Mouse (Mus musculus) R1 (cell line): Measurements from ENCODE around the gene Atrip.
A peak's percentile ranks its signal among the peaks of the same experiment; 100 is the strongest.

Source experiments
- DNase-seq: peaks from one replicate; pipeline ENCODE4 v3.0.0-alpha.2; 2018; ENCODE audit warnings: low read depth, low spot score

Atrip gene

DNA sequence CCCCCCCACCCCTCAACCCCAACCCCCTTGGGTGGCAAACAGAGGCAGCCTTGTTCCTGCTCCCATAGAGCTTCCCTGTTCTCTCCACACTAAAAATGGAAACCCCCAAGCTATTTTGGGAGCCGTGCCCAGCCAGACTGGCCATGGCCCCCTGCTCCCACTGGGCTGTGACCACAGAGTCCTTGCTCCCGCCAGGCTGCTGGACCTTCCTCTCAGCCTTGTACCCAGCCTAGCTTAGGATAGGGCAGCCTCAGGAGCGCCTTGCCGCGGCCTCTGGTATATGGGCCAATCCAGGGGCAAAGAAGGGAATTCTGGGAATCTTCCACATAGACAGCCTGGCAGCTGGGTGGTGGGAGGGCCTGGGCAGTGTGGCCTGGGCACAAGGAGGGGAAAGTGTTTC is 23.9 kb upstream of the Atrip start:
- DNase-seq: no peak

DNA sequence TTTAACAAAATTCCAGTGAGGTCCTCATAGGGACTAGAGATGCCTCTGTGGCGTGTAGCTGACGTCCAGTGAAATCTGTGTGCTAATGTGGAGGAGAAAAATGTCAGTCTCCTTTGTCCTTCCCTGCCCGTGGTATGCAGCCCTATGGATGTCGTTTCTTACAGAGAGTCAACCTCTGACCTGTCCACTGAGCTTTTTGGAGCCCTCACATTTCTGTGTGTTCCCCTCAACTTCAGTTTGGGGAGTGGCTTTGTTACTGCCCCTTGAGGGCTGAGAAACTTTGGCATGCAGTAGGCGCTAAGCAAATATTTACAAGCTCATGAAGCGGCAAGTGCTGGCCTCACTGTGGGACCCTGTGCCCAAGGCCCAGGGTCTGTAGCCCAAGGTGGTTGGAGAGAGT is 23.4 kb upstream of the Atrip start:
- no peak for DNase-seq

DNA sequence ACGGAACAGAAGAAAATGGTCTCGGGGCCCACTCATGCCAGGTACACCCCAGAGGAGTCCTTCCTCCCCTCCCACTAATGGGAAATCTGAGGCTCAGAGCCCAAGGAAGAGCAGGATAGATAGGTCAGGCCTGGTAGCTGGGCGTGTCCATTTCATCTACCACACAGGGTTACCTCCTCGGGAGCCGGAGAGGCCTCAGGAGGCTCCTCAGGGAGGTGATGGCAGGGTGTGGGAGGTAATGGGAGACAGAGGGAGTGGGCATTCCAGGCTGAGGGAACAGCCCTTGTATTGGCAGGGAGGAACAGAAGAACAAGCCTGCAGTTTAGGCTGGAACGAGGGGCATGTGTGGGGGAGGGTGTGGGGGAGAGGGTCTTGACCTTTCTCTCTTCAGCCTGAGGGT is 22.9 kb upstream of the Atrip start:
- peak; percentile 29 for DNase-seq

DNA sequence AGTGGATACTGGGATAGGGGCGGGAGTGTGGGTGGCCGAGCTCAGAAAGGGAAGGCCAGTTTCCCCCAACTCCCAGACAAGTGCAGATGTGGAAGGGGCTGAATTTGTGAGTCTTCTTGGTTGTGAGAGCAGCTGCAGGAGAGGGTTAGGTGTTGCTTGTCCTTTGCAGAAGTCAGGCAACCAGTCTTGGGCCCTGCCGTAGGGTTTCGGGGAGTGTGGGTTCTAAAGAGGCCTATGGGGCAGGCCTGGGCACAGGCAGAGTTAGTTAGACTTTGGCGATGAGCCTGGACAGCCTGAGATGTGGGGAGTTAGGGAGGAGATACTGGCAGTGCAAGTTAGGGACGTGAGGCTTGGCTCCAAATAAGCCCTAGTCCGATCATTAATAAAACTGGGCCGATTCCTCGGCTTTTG is 22.3 kb upstream of the Atrip start:
- no peak for DNase-seq

DNA sequence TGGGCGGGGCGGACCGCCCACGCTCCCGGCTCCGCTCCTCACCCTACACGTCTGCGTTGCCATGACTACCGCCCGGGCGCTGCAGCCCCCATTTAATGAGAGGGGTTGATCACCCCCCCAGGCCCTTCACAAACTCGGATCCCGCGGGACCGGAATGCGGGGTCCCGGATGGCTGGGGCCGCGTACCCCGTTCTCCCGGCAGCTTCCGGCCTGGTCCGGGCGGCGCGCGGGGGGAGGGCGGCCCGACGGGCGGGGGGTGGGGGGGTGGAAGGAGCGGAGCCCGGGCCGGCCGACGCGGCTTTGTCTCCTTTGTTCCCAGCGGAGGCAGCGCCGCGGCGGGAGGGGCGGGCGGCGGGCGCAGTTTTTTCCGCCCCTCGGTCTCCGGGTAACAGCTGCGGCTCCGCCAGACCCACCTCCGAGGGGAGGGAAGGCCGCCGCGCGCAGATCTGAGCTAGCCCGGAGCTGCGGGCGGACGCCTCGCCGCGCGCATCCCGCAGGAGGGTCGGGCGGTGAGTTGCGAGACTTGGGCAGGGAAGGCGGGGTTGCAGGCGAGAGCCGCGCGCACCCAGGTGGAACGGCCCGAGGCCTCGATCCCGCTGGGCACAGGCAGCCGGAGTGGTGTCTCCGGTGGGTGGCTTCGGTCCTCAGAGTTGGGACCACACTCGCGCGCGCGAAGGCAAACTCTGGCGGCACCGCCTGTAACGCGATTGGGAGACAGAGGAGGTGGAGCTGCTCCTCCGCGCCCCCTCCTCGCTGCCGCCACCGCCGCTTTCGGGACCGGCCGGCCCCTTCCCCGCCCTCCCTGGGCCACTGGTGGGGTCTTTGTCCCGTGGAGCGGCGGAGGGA is 21.4 kb upstream of the Atrip start, which contains the start of gene Plxnb1:
Plxnb1 (plus strand) TSS at position 253 of the 846 bp plus-strand sequence.
- peak; percentile 89 for DNase-seq

DNA sequence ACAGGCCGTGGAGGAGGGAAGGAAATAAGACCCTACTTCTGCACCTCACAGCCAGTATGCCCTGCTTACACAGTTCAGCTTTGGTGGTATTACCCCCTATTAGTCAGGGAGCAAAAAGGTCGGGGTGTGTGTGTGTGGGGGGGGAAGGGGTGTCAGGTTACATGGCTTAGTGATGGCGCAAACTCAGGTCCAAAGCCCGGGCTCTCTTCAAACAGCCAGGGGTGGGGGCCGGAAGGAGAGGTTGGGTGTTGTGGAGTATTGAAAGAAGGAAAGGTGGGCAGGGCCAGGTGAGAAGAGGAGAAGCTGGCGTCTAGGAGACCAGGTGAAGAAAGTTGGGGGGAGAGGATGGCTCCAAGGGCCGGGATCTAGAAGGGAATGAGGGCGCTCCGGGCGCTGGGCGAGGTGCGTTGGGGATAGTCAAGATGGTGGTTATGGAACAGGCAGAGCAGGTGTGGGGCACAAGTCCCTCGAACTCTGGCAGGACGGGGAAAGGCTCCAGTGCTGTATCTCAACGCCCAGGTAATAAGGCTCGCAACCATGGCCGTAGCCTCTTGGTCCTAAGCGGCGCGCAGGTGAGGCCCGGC is 20.7 kb upstream of the Atrip start:
- peak; percentile 58 for DNase-seq

DNA sequence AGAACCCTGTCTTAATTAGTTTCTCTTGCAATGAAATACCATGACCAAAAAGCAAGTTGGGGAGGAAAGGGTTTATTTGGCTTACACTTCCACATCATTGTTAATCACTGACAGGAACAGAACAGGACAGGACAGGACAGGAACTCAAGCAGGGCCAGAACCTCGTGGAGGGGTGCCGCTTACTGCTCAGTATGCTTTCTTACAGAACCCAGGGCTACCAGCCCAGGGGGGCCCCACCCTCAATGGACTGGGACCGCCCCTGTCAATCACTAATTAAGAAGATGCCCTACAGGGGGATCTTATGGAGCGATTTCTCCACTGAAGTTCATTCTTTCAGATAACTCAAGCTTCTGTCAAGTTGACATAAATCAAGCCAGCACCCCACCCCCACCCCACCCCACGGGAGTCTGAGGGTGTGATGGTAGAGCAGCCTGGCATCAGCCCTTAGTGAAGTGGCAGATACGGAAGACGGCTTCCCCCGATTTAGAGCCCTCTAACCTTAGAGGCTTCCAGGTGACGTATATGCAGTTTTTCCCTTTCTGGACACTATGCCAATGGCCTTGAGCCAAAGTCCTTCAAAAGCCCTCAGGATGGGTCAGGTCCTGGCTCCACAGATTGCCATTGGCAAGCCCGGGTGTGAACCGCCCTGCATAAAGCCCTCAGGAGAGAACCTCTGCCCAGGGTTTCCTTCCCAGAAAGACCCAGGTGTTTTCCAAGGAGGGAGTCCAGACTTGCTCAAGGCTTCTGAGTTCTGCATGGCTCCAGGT is 20.0 kb upstream of the Atrip start:
- no peak for DNase-seq

DNA sequence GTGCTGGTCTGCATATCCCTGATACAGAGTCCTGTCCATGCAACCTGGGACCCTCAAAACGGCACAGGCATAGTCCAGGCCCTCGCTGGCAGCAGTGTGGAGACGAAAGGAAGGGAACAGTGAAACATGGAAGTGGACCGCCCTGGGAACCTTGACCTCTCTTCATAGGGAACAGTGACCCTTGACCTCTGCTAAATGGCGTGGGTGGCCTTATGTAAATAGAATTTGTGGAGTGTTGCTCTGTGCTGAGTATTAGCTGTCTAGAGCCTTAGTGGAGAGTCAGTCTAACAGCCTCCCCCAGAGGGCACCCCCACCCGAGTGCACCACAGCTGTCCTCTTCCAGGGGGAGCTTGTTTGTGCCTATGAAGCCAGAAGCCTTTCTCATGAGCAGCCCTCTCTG is 18.9 kb upstream of the Atrip start:
- DNase-seq: no peak

DNA sequence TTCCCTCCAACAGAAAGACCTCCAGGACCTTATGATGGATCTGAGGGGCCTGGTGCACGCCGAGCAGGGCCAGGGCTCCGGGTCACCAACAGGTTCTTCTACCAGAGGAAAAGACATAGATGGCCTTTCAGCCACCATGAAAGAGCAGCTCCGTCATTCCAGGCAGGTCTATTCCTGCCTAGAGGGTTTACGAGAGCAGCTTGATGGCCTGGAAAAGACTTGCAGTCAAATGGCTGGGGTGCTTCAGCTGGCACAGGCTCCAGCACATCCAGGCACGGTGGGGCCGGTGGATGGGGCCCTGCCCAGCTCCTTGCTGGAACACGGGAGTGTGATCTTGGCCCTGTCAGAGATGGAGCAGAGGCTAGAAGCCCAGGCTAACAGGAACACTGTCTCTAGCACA is 17.9 kb upstream of the Atrip start:
- no peak for DNase-seq

DNA sequence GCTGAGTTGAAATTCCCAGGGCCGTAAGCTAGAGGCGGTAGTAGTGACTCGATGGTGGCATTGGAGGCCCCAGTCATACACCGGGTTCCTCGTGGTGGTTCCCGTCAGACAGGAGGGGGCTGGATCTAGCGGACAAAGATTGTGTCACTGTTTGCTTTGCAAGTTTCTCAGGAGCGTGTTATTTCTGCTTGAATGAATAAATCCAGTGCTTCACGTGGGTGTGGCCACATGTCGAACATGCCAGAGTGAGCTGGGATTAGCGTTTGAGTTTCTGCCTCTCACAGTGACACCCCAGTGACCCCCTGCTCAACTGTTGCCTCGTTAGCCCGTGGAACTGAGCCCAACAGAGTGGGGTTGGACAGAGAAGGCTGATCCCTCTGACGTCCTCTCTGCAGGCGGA is 16.5 kb upstream of the Atrip start:
- DNase-seq: peak; percentile 66

DNA sequence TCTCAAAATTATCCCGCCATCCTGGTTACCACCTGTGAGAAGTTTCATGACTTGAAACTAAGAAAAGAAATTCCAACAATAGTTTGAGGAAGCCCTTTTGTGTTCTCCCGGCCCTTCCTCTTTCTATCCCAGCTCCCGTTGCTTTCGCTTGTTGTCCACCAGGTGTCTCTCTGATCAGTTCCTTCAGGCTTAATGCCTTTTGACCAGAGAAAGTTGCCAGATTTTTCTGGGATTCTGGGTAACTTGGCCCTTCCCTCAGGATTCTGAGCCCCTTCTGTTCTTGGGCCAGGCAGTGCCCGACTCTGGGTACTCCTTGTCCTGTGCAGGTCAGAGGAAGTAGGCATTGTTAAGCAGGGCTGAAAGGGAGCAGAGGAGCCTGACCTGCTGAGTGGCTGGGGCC is 14.1 kb upstream of the Atrip start:
- peak; percentile 83 for DNase-seq

DNA sequence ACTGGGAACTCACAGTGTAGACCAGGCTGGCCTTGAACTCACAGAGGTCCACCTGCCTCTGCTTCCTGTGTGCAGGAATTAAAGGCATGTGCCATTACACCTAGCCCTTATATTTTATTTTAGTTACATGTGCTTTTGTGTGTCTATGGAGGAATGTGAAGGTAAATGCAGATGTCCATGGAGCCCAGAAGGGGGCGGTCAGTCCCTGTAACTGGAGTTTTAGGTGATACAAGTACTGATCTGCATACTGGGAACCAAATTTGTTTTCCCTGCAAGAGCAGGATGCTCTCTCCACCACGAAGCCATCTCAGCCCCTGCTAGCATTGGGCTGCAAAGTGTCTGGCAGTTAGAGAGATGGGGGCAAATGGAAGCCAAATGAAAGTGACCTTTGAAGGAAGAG is 11.0 kb upstream of the Atrip start:
- DNase-seq: peak; percentile 75

DNA sequence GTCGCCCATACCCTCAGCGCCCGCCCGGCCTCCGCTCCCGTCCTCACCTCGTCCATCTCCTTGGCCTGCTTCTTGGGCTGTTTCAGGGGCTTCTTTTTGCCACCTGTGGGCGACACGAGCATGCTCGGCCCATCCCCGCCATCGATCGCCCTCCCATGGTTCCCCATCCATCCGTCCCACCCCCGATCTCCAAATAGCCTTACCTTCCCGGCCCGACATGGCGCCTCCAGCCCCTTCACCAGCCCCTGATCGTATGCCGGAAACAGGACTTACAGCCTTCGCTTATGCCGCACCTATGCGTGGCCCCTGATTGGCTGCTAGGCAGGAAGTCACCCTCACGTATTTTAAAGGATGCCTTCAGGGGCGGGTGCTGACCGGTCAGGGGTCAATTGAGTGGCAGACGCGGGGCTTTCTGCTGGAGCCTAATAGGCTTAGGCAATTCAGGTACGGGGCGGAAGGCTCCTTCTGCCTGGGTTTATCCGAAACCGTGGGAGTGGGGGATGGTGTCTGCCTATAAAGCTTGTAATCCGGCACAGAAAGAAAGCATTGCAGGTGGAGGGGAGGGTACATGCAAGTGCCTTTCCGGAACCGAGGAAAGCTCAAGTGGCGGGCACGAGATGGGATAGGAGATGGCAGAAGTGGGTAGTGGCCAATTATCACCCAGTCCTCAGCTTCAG is 8.3 kb upstream of the Atrip start, which contains the start of the genes Ccdc51 and Tma7:
Ccdc51 (plus strand) TSS at position 370 of the 677 bp plus-strand sequence.
Tma7 (minus strand) TSS at position 464 of the 677 bp plus-strand sequence.
- peak; percentile 98 for DNase-seq

DNA sequence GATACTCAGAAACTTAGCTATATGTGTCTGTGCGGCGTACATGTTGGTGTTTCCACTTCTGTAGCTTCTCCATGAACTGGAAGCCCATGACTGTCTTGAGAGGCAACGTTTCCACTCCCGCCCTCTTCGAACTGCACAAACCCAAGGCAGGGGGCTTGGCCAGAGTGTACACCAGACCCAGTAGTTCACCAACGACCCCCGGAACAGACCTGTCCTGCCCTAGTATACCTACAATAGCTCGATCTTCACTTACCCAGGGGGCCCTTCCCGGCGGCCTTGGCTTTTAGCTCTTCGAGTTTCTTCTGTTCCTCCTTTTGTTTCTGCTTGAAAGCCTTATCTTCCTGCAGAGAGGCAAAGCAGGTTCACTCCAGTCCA is 7.8 kb upstream of the Atrip start:
- no peak for DNase-seq

DNA sequence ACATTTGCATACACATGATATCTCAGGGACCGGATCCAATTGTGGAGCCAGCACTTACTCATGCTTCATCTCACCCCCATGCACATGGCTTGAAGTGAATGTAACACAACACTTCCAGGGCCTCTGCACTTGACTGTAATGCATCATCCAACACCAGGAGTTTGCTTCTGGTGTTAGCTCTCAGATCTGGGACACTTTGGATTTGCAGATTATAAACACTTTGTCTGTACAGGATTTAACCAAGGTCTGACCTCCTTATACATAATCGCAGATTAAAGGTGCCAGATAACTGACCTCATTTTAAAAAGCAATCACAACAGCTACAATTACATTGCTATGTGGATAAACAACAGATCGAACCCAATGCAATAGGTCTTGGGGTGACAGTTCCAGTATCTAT is 6.6 kb upstream of the Atrip start:
- no peak for DNase-seq

DNA sequence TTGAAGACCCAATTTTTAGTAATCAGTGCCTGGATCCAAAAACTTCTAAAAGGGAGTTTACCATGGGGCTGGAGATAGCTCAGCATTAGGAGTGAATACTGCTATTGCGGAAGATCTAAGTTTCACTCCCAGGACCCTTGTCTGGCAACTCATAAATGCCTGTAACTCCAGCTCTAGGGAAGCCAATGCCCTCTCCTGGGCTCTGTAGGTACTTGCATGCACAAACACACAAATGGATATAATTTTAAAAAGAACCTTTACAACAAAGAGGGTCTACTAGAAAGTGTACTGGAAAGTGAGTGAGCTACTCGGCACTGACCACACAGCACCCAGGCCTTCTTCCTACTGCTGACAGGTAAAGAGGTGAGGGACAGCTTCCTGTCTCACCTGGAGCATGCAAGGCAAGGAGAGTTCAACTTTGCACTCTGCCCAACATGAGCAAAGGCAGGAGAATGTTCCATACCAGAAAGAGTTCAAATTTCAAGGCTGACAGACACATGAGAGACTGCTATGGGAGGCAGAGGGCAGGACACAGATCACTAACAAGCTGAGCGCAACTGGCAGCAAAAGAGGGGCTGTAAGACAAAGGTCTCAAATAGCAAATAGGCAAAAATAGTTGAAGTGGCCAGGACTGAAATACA is 5.7 kb downstream of the Atrip start:
- no peak for DNase-seq

DNA sequence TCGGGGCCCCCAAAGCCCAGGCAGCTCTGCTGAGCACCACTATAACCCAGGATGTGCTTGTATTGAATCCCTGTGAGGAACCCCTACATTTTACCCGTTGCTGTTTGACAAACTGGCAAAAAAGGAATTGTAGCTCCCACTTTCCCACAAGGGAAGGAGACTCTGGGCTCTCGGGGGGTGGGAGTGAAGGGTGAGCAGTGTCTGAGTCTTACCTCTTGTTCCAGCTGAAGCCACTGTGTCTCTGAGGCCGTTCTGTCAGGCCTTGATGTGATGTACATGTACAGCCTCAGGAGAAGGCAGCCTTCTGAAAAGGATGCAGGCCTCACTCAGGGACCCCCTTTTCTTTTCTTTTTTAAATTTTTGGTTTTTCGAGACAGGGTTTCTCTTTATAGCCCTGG is 13.0 kb downstream of the Atrip start:
- no peak for DNase-seq

DNA sequence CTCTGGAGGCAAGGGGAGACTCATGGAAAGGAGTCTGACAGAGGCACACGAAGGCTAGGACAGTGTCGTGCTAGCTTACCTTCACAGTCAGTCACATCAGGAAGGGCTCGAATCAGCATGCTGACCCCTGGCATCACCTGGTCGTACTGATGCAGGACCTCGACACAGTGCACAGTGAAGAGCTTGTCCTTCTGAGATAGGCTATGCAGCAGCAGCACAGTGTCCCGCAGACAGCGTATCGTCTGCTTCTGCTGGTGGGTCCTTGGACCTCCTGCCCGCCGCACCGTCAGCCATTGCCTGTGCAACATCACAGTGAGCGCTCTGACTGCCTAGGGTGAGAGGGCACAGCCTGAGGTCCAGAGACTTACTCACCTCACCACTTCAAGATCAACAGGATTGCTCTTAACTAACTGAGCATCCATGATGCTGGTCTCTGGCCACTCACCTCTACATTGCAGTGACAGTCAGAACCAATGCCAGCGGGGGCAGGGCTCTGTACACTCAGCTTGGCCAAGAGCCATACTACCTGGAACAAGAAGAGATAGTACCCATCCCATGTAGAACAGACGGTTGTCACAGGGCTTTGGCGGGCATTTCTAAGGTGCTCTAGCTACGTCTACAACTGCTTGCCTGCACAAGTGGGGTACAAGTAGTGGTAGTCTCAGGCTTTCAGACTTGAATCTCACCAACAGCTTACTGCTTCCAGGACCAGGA is 13.6 kb downstream of the Atrip start:
- DNase-seq: no peak

DNA sequence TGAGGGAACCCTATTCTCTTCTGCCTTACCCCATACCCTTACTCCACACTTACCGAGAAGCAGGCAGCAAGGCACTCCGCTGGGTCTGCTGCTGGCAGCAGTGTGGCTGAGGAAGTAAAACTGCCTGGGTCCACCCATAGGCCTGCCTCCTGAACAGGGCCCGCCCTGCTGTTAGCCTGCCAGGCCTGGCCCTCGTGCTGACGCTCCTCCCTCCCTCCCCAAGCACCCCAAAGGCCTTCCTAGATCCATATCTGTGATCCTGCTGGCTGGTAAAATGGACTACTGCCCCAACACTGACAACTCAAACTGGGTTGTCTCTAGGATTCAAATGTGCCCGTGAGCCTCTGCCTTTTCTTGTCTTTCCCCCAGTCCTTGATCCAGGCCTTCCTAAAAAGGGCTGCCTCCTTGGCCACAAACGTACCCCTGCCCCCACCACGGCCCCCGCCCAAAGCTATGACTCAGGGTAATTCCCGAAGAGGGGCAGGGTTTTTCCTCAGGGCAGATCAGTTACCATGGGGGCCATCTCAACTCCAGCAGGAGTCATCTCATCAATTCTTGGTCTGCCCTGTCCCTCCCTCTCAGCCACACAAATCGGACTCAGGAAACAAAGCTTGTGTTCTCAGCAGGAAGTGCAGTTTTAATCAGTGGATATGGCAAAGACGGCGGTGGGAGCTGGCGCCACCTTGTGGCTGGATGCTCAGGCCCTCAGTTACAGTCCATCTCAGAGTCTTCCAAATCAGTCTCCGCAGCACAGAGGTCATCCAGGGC is 14.6 kb downstream of the Atrip start, which contains the start of gene Trex1:
Trex1 (minus strand) TSS at position 599 of the 768 bp plus-strand sequence.
- peak; percentile 93 for DNase-seq
